Mouse (Mus musculus) small intestine, adult 2 months (tissue): ENCODE data around the gene Gm10271.

Source experiments
- CTCF ChIP-seq: fragments of 200-500 bp; IDR thresholded peaks from 2 replicates; pipeline ENCODE4 v1.5.1; 2012; ENCODE audit warnings: low read depth, mild to moderate bottlenecking, control low read depth, inconsistent platforms, low read length, moderate library complexity, mixed read lengths; ENCODE audit not compliant: insufficient replicate concordance, insufficient read length; ENCODE audit errors: extremely low read depth
- POLR2A ChIP-seq: fragments of 200-500 bp; IDR thresholded peaks from 2 replicates; pipeline ENCODE4 v1.6.1; 2012; ENCODE audit warnings: low read depth, mild to moderate bottlenecking, control low read depth, inconsistent platforms, low read length, moderate library complexity

DNA sequence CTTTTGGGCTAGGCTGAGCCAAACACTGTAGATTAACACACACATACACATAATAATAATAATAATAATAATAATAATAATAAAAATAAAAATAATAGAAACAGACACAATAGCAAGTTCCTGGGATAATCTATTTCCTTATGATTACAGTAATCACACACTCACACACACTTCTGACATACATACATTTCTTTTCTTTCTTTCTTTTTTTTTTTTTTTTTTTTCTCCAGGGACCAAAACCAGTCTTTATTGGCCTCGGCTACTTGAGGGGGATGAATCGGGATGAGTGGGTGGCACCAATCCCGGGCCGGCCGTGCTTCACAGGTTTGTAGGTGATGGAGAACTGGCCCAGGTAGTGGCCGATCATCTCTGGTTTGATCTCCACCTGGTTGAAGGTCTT lies at the start of gene Gm10271:
- TF ChIP-seq POLR2A (no peak), CTCF (no peak)
